Mouse (Mus musculus) neural tube, embryonic 11.5 days (tissue): Measurements from ENCODE around the gene Vps41. TPM values are rescaled to one million over a fixed set of nuclear protein-coding genes. Genes with fewer than 3 reads are reported as not detected.

Source experiments
- ATAC-seq: fragments of 200-750 bp; cut with Nextera tagmentation; 2 replicates; pipeline ENCODE4 v1.8.0; 2017; ENCODE audit warnings: moderate number of reproducible peaks, mild to moderate bottlenecking, moderate TSS enrichment, moderate library complexity; ENCODE audit not compliant: insufficient read depth, low FRiP score, low TSS enrichment
- DNase-seq: peaks from one replicate; pipeline ENCODE4 v3.0.0-alpha.2; 2015; ENCODE audit warnings: low spot score
- H3K27ac ChIP-seq: fragments of 300-500 bp; sonication (generic); 2 replicates; pipeline ENCODE4 v1.5.1; 2014; ENCODE audit warnings: low read depth, mild to moderate bottlenecking, low read length
- H3K27me3 ChIP-seq: fragments of 300-500 bp; sonication (generic); 2 replicates; pipeline ENCODE4 v1.6.1; 2014; ENCODE audit warnings: mild to moderate bottlenecking, low read length, mixed read lengths; ENCODE audit not compliant: control insufficient read depth, insufficient read depth
- H3K36me3 ChIP-seq: fragments of 300-500 bp; sonication (generic); 2 replicates; pipeline ENCODE4 v1.6.1; 2014; ENCODE audit warnings: mild to moderate bottlenecking, low read length, moderate library complexity, mixed read lengths; ENCODE audit not compliant: control insufficient read depth, insufficient read depth
- H3K4me1 ChIP-seq: fragments of 300-500 bp; sonication (generic); 2 replicates; pipeline ENCODE4 v1.6.1; 2014; ENCODE audit warnings: low read length, mixed read lengths; ENCODE audit not compliant: control insufficient read depth, insufficient read depth
- H3K4me2 ChIP-seq: fragments of 300-500 bp; sonication (generic); 2 replicates; pipeline ENCODE4 v1.6.1; 2014; ENCODE audit warnings: low read depth, mild to moderate bottlenecking, moderate library complexity
- H3K4me3 ChIP-seq: fragments of 300-500 bp; sonication (generic); 2 replicates; pipeline ENCODE4 v1.5.1; 2014; ENCODE audit warnings: low read depth, low read length
- H3K9ac ChIP-seq: fragments of 300-500 bp; sonication (generic); 2 replicates; pipeline ENCODE4 v1.6.1; 2014; ENCODE audit warnings: mild to moderate bottlenecking, low read length
- H3K9me3 ChIP-seq: fragments of 300-500 bp; sonication (generic); 2 replicates; pipeline ENCODE4 v1.6.1; 2016; ENCODE audit warnings: low read length; ENCODE audit not compliant: control insufficient read depth
- WGBS: fragments of 180-500 bp; shearing (Covaris S2); extraction: QIAGEN DNeasy Blood & Tissue Kit; methylation state at CpG from one replicate; pipeline ENCODE4 v1.1.7; 2014; 5-methylcytosine and 5-hydroxymethylcytosine counted together
- polyA plus RNA-seq: library from polyadenylated mRNA; unstranded; fragments of >200 nt; fragmentation: Nextera tagmentation; extraction: Ambion mirVana; gene quantifications from 2 replicates; pipeline ENCODE4 v1.2.1, GENCODE M21; 2014

Gene Vps41
- polyA plus RNA-seq, 1 experiment from 2014 or later = 102 TPM

DNA sequence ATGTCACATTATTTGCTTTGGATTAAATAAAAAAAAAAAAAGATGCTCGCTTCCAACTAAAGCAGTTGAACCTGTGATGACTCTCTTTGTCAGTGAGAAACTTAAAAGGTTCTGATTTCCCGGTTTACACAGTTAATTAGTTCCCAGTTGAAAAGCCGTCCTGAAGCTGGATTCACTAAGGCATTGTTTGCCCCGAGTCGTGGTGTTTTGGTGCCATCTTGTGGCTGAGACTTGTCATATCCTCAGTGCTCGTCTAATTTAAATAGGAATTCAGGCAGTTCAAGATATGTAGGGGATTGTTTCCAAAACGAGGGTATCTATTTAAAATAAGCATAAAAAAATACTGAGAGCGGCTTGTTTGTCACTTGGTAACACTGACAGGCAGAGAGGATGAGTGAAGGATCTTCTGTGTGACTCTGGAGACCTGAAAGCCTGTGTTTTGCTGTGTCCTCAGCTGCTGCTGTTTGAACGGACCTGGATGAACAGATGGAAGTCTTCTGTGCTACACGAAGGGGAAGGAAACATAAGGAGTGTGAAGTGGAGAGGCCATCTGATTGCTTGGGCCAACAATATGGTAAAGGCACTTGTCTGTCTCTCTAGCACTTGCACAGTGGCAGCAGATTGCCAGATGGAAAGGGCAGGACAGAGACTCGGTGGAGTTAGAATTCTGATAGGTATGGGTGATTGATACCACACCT is 93.0 kb downstream of the Vps41 start:
- DNase-seq (peak; percentile 79), ATAC-seq (peak; percentile 80; the same call in 1 of the 2 replicates)
- Histone ChIP-seq H3K27ac (no peak overlapping the region), H3K9me3 (no peaks in the 10 kb centered on the region), H3K4me2 (no peak overlapping the region), H3K4me3 (no peak overlapping the region), H3K4me1 (no peaks in the 10 kb centered on the region), H3K27me3 (no peaks in the 10 kb centered on the region), H3K36me3 (no peaks in the 10 kb centered on the region), H3K9ac (no peak overlapping the region)
- WGBS = 19% methylated on average over 11 of the region's 11 CpGs

DNA sequence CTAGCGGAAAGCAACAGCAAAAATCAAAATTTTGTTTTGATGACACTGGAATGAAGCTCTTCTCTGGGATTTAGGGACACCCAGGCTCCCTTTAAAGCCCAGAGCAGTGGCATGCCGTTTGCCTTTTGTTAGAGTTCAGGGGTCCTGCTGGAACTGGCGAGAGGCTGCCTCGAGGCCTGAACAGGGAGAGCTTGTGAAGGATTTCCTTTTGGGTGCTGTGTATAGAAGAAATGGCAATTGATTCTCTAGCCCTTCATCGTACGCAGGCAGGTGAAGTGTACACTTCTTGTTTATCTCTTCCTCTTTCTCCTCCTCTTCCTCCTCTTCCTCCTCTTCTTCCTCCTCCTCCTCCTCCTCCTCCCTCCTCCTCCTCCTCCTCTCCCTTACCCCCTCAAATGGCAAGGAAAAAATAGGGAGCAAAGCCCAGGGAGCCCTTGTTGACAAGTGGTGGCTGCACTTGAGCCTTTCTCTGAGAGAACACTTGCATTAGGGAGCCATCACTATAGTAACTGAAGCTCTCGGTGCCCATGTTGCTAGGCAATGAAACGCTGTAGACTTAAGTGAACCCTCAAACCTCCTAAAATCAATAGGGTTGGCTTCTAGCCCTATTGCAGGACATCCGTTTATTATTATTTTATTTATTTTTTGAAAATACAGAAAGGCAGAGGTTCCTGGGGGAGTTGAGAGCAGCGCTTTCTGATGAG is 107.5 kb downstream of the Vps41 start:
- Histone ChIP-seq H3K4me1 (no peaks in the 10 kb centered on the region), H3K4me2 (no peak overlapping the region), H3K27ac (no peak overlapping the region), H3K36me3 (no peaks in the 10 kb centered on the region), H3K9me3 (no peaks in the 10 kb centered on the region), H3K4me3 (no peak overlapping the region), H3K9ac (no peak overlapping the region), H3K27me3 (no peaks in the 10 kb centered on the region)
- ATAC-seq (no peak), DNase-seq (no peak)
- 78% methylated on average over 10 of the region's 10 CpGs for WGBS

DNA sequence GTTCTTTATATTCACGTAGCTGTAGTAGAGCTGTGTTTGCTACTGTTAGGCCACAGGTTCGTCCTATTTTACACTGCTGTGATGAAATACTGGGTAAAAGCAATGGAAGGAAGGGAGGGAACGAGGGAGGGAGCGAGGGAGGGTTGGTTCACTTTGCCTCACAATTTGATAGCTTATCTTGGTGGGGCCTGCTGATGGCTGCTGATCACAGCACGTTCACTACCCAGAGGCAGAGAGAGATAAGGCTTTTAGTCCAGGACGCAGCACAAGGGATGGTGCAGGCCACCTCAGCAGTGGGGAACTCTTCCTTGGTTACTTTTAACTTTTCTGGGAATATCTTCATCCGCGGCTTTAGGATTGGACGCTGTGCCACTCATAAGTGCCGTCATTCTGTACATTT is 109.9 kb downstream of the Vps41 start:
- 92% methylated on average over 10 of the region's 10 CpGs for WGBS
- no peak overlapping the region for H3K4me2 ChIP-seq
- no peak overlapping the region for H3K4me3 ChIP-seq
- H3K4me1 ChIP-seq = no peaks in the 10 kb centered on the region
- no peaks in the 10 kb centered on the region for H3K9me3 ChIP-seq
- H3K27me3 ChIP-seq = no peaks in the 10 kb centered on the region
- ATAC-seq = no peak
- no peak overlapping the region for H3K27ac ChIP-seq
- no peak for DNase-seq
- H3K36me3 ChIP-seq = no peaks in the 10 kb centered on the region
- no peak overlapping the region for H3K9ac ChIP-seq

DNA sequence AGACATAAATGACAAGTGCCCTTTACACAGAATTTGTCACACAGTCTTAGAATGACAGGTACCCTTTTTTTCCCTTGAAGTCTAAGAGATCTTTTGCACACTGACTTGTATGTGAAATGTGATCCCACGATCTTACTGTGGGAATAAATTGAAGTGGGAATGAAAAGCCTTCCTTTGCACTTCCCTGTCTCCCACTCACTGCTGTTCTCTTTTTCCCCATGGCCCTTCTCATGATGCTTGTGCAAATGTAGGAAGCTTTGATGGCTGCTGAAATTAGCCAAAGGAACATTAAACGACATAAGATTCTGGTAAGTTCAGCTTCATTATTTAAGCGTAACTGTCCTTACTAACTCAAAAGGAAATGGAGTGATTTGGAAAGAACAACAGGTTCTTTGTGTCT is 113.4 kb downstream of the Vps41 start:
- H3K9ac ChIP-seq = no peak overlapping the region
- ATAC-seq (no peak), DNase-seq (no peak)
- H3K4me3 ChIP-seq = no peak overlapping the region
- no peaks in the 10 kb centered on the region for H3K9me3 ChIP-seq
- H3K4me2 ChIP-seq = no peak overlapping the region
- 88% methylated on average over 3 of the region's 3 CpGs for WGBS
- H3K27me3 ChIP-seq = no peaks in the 10 kb centered on the region
- H3K27ac ChIP-seq = no peak overlapping the region
- H3K4me1 ChIP-seq = no peaks in the 10 kb centered on the region
- no peaks in the 10 kb centered on the region for H3K36me3 ChIP-seq

DNA sequence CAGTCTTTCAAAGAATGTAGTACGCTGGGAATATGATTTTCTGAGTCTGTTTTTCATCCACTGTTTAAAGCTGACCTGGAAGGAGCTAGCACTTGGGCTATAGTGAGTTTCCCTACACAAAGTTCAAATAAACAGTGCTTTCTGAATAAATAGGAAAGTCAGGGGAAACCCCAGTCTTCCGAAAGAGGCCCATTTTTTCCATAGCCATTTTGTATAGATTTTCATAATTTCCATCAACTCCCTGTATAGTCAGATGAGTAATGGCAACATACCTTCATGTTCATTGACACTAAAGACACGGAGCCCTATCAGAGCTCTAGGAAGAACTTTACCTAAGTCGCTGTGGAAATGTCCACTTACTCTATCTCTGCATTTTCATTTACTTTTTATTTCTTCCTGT is 122.1 kb downstream of the Vps41 start:
- H3K4me2 ChIP-seq = no peak overlapping the region
- DNase-seq (no peak), ATAC-seq (no peak)
- no peaks in the 10 kb centered on the region for H3K27me3 ChIP-seq
- no peaks in the 10 kb centered on the region for H3K36me3 ChIP-seq
- 90% methylated on average over 4 of the region's 4 CpGs for WGBS
- no peaks in the 10 kb centered on the region for H3K9me3 ChIP-seq
- H3K4me1 ChIP-seq = no peaks in the 10 kb centered on the region
- no peak overlapping the region for H3K27ac ChIP-seq
- H3K9ac ChIP-seq = no peak overlapping the region
- no peak overlapping the region for H3K4me3 ChIP-seq

DNA sequence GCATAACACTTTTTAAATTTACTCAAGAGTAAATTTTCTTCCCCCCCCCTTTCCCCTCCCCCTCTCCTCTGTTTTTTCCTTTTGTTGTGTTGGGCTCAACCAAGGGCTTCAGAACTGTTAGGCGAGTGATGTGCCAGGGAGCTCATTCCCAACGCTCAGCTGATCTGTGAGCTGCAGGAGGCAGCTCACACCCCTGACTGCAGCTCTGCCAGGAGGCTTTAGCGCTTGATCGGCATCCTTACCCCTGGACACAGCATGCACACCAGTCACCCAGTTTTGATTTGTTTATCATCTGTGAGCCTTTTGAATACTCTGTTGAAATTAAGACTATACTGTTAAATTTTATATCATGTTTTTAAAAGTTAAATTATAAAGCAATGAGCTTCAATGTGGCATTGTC is 123.3 kb downstream of the Vps41 start:
- H3K27ac ChIP-seq = no peak overlapping the region
- no peak overlapping the region for H3K4me2 ChIP-seq
- no peaks in the 10 kb centered on the region for H3K27me3 ChIP-seq
- ATAC-seq (no peak), DNase-seq (no peak)
- WGBS = 55% methylated on average over 4 of the region's 4 CpGs
- no peak overlapping the region for H3K4me3 ChIP-seq
- H3K36me3 ChIP-seq = no peaks in the 10 kb centered on the region
- no peak overlapping the region for H3K9ac ChIP-seq
- no peaks in the 10 kb centered on the region for H3K4me1 ChIP-seq
- H3K9me3 ChIP-seq = no peaks in the 10 kb centered on the region

DNA sequence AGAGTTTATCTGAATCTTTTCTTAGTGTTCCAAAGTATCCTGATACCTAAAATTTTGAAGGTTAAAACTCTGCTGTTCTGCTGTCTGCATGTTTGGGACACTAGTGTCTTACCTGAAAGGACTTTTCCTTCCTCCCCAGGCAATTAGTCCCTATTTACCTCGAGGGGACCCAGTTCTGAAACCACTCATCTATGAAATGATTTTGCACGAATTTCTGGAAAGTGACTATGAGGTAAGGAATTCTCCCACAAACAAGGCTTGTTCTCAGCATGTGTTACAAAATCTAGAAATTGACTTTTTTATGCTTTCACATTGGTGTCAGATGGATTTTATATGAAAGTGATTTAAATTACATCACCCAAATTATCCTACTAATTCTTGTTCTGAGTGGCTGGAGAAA is 123.9 kb downstream of the Vps41 start:
- 83% methylated on average over 2 of the region's 2 CpGs for WGBS
- Histone ChIP-seq H3K9me3 (no peaks in the 10 kb centered on the region), H3K4me3 (no peak overlapping the region), H3K36me3 (no peaks in the 10 kb centered on the region), H3K9ac (no peak overlapping the region), H3K4me1 (no peaks in the 10 kb centered on the region), H3K27me3 (no peaks in the 10 kb centered on the region), H3K27ac (no peak overlapping the region), H3K4me2 (no peak overlapping the region)
- no peak for DNase-seq
- no peak for ATAC-seq

DNA sequence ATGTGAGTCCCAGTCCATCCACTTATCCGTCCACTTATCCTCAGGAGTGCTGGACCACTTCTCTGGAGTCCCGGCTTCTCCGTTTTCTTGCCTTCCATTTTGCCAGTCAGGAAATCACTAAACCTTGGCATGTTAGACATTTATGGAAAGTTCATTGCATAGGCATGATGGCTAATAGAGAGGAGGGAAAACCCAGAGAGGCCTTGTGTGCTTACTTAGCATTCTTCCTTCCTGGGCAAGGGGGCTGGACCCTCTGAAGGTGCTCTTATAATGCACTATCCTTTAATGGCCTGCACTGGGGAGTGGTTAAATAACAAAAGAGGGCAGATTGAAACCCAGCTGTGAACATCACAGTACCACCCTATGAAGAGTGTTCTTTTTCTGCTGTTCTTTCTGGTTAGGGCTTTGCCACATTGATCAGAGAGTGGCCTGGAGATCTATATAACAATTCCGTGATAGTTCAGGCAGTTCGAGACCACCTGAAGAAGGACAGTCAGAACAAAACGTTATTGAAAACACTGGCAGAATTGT is 124.7 kb downstream of the Vps41 start:
- Histone ChIP-seq H3K27me3 (no peaks in the 10 kb centered on the region), H3K27ac (no peak overlapping the region), H3K4me1 (no peaks in the 10 kb centered on the region), H3K4me3 (no peak overlapping the region), H3K36me3 (no peaks in the 10 kb centered on the region), H3K9ac (no peak overlapping the region), H3K4me2 (no peak overlapping the region), H3K9me3 (no peaks in the 10 kb centered on the region)
- 88% methylated on average over 6 of the region's 6 CpGs for WGBS
- DNase-seq (no peak), ATAC-seq (no peak)

DNA sequence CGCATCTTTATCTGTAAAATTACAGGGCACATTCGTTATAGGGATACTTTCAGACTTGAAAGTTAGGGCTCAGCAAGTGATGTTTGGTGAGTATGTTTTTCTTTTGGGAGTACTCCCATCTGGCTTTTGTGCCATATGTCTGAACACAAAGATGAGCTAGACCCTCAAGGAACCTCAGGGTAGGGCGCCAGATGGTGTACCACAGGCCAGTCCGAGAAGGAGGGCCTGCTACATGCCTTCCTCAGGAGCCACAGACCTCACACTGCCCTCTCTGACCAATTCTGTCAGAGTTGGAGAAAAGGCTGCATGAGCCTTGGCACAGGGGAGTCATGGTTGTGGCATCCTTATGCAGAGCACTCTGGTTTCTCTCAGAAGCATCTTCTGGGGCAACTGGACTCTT is 125.5 kb downstream of the Vps41 start:
- Histone ChIP-seq H3K4me1 (no peaks in the 10 kb centered on the region), H3K4me3 (no peak overlapping the region), H3K27ac (no peak overlapping the region), H3K9ac (no peak overlapping the region), H3K27me3 (no peaks in the 10 kb centered on the region), H3K4me2 (no peak overlapping the region), H3K36me3 (no peaks in the 10 kb centered on the region), H3K9me3 (no peaks in the 10 kb centered on the region)
- DNase-seq (no peak), ATAC-seq (no peak)
- WGBS = 73% methylated on average over 4 of the region's 4 CpGs
